Mouse (Mus musculus) CH12.LX (cell line): ENCODE measurements at regions not wholly inside any gene's neighbourhood (a gene's known extent, or its start where the extent isn't known, plus 50 kb on each side); places are given as distances from the start of the nearest gene placed in this dataset.

ENCODE experiments used
- BHLHE40 ChIP-seq: IDR thresholded peaks from 2 replicates; pipeline ENCODE4 v1.6.1; 2011; ENCODE audit warnings: mild to moderate bottlenecking, low read depth, low read length, improper control_type of control experiment
- CTCF ChIP-seq, 2 experiments: IDR thresholded peaks in 1 of 2; conservative IDR thresholded peaks in 1 of 2; 2 replicates each; pipeline ENCODE4 v1.5.1; 2011 to 2012; ENCODE audit warnings: low read depth in 2 of 2, low read length in 2 of 2, improper control_type of control experiment in 1 of 2, inconsistent platforms in 1 of 2, mild to moderate bottlenecking in 1 of 2, moderate library complexity in 1 of 2
- ELF1 ChIP-seq: IDR thresholded peaks from 2 replicates; pipeline ENCODE4 v1.6.1; 2014; ENCODE audit warnings: low read depth, mild to moderate bottlenecking, inconsistent platforms, low read length, improper control_type of control experiment
- EP300 ChIP-seq: IDR thresholded peaks from 2 replicates; pipeline ENCODE4 v1.6.1; 2011; ENCODE audit warnings: low read length, improper control_type of control experiment
- HCFC1 ChIP-seq: IDR thresholded peaks from 2 replicates; pipeline ENCODE4 v1.6.1; 2012; ENCODE audit warnings: low read depth, mild to moderate bottlenecking, inconsistent platforms, low read length, improper control_type of control experiment
- MYC ChIP-seq: IDR thresholded peaks from 2 replicates; pipeline ENCODE4 v1.6.1; 2011; ENCODE audit warnings: low read depth, mild to moderate bottlenecking, improper control_type of control experiment, low read length
- NELFE ChIP-seq: IDR thresholded peaks from 2 replicates; pipeline ENCODE4 v1.6.1; 2011; ENCODE audit warnings: low read depth, low read length, improper control_type of control experiment
- POLR2A ChIP-seq: IDR thresholded peaks from 2 replicates; pipeline ENCODE4 v1.6.1; 2011; ENCODE audit warnings: low read depth, mild to moderate bottlenecking, improper control_type of control experiment, low read length
- POLR2AphosphoS2 ChIP-seq: IDR thresholded peaks from 2 replicates; pipeline ENCODE4 v1.6.1; 2011; ENCODE audit warnings: low read depth, low read length, improper control_type of control experiment
- RAD21 ChIP-seq: IDR thresholded peaks from 2 replicates; pipeline ENCODE4 v1.6.1; 2011; ENCODE audit warnings: low read depth, mild to moderate bottlenecking, low read length, improper control_type of control experiment, moderate library complexity
- SMC3 ChIP-seq: IDR thresholded peaks from 2 replicates; pipeline ENCODE4 v1.6.1; 2011; ENCODE audit warnings: low read depth, low read length, improper control_type of control experiment
- UBTF ChIP-seq: IDR thresholded peaks from 2 replicates; pipeline ENCODE4 v1.6.1; 2012; ENCODE audit warnings: low read depth, mild to moderate bottlenecking, inconsistent platforms, low read length, improper control_type of control experiment, moderate library complexity
- USF2 ChIP-seq: conservative IDR thresholded peaks from 2 replicates; pipeline ENCODE4 v1.6.1; 2011; ENCODE audit warnings: low read depth, low read length, improper control_type of control experiment
- ZNF384 ChIP-seq: IDR thresholded peaks from 2 replicates; pipeline ENCODE4 v1.6.1; 2012; ENCODE audit warnings: low read depth, low read length, improper control_type of control experiment, inconsistent platforms

GRCm38 (mm10) chr14:9105708-9106107 is 439.7 kb upstream of the 4930452B06Rik start:
- no peak for TF ChIP-seq CTCF (conservative IDR thresholded peaks at IDR 0.05 in 1 of 2, IDR thresholded peaks at IDR 0.05 in 1 of 2; ENCODE audit: low read depth in 2 of 2, low read length in 2 of 2)
- TF ChIP-seq MYC: no peak
- TF ChIP-seq ZNF384: no peak
- no peak for TF ChIP-seq USF2
- TF ChIP-seq EP300: no peak
- TF ChIP-seq POLR2A: no peak
- no peak for TF ChIP-seq POLR2AphosphoS2
- no peak for TF ChIP-seq BHLHE40
- no peak for TF ChIP-seq ELF1
- TF ChIP-seq HCFC1: no peak
- no peak for TF ChIP-seq NELFE
- no peak for TF ChIP-seq SMC3
- TF ChIP-seq RAD21: no peak
- no peak for TF ChIP-seq UBTF
